Mouse (Mus musculus): ENCODE data around the gene Tmem35b. TPM values are rescaled to one million over a fixed set of nuclear protein-coding genes. Genes with fewer than 3 reads are reported as not detected.

The Tmem35b gene
- polyA plus RNA-seq (2015; fragmentation: Illumina TruSeq; extraction: RNeasy Lipid Tissue Mini Kit (QIAGEN cat#74804); ENCODE audit: insufficient read depth, low replicate concordance): 18.9 TPM

DNA sequence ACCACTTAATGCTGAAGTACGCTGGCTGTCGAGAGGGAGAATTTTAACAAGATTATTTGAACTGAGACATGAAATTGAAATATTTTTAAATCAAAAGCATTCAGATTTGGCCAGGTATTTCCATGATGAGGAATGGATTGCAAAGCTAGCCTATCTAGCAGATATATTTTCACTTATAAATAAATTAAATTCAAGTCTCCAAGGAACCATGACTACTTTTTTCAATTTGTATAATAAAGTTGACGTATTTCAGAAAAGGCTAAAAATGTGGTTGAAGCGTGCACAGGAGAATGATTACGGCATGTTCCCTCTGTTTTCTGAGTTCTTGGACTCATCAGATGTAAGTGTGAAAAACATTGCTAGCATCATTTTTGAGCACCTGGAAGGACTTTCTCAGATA lies at the start of gene Tmem35b:
Gene Tmem35b (plus strand): TSS at position 301 of the 400 bp plus-strand sequence.

DNA sequence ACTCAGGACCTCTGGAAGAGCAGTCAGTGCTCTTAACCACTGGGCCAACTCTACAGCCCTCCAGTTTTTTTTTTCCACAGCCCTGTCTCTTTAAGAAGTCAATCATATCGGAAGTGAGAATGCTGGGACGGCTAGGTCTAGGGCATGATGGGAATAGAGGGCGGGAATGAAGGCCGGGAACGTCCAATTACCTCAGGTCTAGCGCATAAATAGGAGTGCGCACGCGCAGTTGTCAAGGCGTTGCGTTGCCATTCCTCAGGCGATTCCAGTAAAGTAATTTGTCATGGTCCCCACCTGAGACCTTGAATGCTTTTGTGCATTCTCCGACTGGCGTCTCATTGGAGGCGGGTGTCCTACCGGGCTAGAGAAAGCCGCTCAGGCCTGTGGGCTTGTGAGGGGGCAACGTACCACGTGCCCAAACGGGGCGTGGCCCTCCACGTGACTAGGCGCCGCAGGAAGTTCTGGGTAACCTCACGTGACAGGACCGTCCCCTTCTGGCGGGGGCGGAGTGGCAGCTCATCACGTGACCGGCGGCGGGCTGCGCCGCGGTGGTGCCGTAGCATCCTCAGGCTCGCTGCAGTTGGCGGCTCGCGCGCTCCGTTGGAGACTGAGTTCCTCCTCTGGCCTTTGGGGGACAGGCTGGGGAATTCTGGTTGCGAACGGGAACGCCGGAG lies 46.5 kb upstream of the Tmem35b start, which contains the start of gene Zmym6:
Gene Zmym6 (plus strand): TSS at position 509 of the 674 bp plus-strand sequence.

DNA sequence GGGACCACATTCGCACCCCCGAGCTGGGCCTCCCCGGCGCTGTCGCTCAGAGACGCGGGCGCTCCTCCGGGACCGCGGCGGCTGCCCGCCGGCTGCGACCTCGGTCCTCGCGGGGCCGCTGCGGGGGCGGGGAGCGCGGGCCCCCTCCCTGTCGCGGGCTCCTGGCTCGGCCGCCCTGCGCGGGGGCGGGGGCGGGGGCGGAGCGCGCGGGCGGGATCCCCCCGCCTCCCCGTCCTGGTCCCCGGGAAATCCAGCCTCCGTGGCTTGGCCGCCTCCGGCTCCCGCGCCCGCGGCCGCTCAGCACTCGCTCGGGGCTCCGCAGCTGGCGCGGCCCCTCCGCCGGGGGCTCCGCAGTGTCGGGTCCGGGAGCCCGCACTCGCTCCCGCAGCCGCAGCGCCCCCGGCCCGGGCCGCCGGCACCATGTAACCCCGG lies 45.4 kb downstream of the Tmem35b start, which contains the start of gene Dlgap3:
Gene Dlgap3 (plus strand): TSS at position 291 of the 432 bp plus-strand sequence.

Other genes starting within 250 kb of the Tmem35b start
- 30.0 TPM for gene Zmym4, start 155.6 kb upstream of the Tmem35b start, polyA plus RNA-seq (2015; fragmentation: Illumina TruSeq; extraction: RNeasy Lipid Tissue Mini Kit (QIAGEN cat#74804); ENCODE audit: insufficient read depth, low replicate concordance)
- 752 TPM for gene Sfpq, start 102.4 kb upstream of the Tmem35b start, polyA plus RNA-seq (2015; fragmentation: Illumina TruSeq; extraction: RNeasy Lipid Tissue Mini Kit (QIAGEN cat#74804); ENCODE audit: insufficient read depth, low replicate concordance)
- 17.6 TPM for gene Zmym1, start 62.5 kb upstream of the Tmem35b start, polyA plus RNA-seq (2015; fragmentation: Illumina TruSeq; extraction: RNeasy Lipid Tissue Mini Kit (QIAGEN cat#74804); ENCODE audit: insufficient read depth, low replicate concordance)
- 55.3 TPM for gene Zmym6, start 46.3 kb upstream of the Tmem35b start, polyA plus RNA-seq (2015; fragmentation: Illumina TruSeq; extraction: RNeasy Lipid Tissue Mini Kit (QIAGEN cat#74804); ENCODE audit: insufficient read depth, low replicate concordance)
- not detected for gene Dlgap3, start 45.5 kb downstream of the Tmem35b start, polyA plus RNA-seq (2015; fragmentation: Illumina TruSeq; extraction: RNeasy Lipid Tissue Mini Kit (QIAGEN cat#74804); ENCODE audit: insufficient read depth, low replicate concordance)
- 18.3 TPM for gene Smim12, start 120.1 kb downstream of the Tmem35b start, polyA plus RNA-seq (2015; fragmentation: Illumina TruSeq; extraction: RNeasy Lipid Tissue Mini Kit (QIAGEN cat#74804); ENCODE audit: insufficient read depth, low replicate concordance)
- gene Gja4, start 190.3 kb downstream of the Tmem35b start, polyA plus RNA-seq (2015; fragmentation: Illumina TruSeq; extraction: RNeasy Lipid Tissue Mini Kit (QIAGEN cat#74804); ENCODE audit: insufficient read depth, low replicate concordance): 3.5 TPM
- not detected for gene Gjb3, start 207.2 kb downstream of the Tmem35b start, polyA plus RNA-seq (2015; fragmentation: Illumina TruSeq; extraction: RNeasy Lipid Tissue Mini Kit (QIAGEN cat#74804); ENCODE audit: insufficient read depth, low replicate concordance)
- gene Gjb4, start 230.4 kb downstream of the Tmem35b start, polyA plus RNA-seq (2015; fragmentation: Illumina TruSeq; extraction: RNeasy Lipid Tissue Mini Kit (QIAGEN cat#74804); ENCODE audit: insufficient read depth, low replicate concordance): not detected
- not detected for gene Gjb5, start 234.5 kb downstream of the Tmem35b start, polyA plus RNA-seq (2015; fragmentation: Illumina TruSeq; extraction: RNeasy Lipid Tissue Mini Kit (QIAGEN cat#74804); ENCODE audit: insufficient read depth, low replicate concordance)